Mouse (Mus musculus): ENCODE data around the gene Zfhx3. TPM values are rescaled to one million over a fixed set of nuclear protein-coding genes. Genes with fewer than 3 reads are reported as not detected.

The Zfhx3 gene
- polyA plus RNA-seq, 1 experiment from 2014 or later = 19.8 TPM

- 35% methylated on average over 8 of the region's 8 CpGs for WGBS
- no peak overlapping the region for H3K27ac ChIP-seq (ENCODE audit: low read depth)
- peak; percentile 34 for DNase-seq
- H3K4me3 ChIP-seq (ENCODE audit: low read depth, low read length) = no peak overlapping the region
- no peak for TF ChIP-seq CTCF (IDR thresholded peaks at IDR 0.05; ENCODE audit: low read depth)
- H3K4me1 ChIP-seq (ENCODE audit: insufficient read depth) = no peaks in the 10 kb centered on the region
- H3K9me3 ChIP-seq (ENCODE audit: low read depth, low read length) = no peaks in the 10 kb centered on the region
- no peak for ATAC-seq (ENCODE audit: insufficient read depth)
- H3K4me2 ChIP-seq = no peak overlapping the region
- H3K9ac ChIP-seq = no peak overlapping the region
- no peaks in the 10 kb centered on the region for H3K27me3 ChIP-seq (ENCODE audit: insufficient read depth, low read length)
- no peaks in the 10 kb centered on the region for H3K36me3 ChIP-seq (ENCODE audit: insufficient read depth)
Measured at GRCm38 (mm10) chr8:108194571-108194970, 252.1 kb downstream of the Zfhx3 start.

GRCm38 (mm10) chr8:108215026-108215425 is 272.6 kb downstream of the Zfhx3 start:
- Histone ChIP-seq H3K27me3 (ENCODE audit: insufficient read depth, low read length) (no peaks in the 10 kb centered on the region), H3K9me3 (ENCODE audit: low read depth, low read length) (no peaks in the 10 kb centered on the region), H3K4me2 (no peak overlapping the region), H3K4me1 (ENCODE audit: insufficient read depth) (peaks cover 11% of the 10 kb centered on the region), H3K4me3 (ENCODE audit: low read depth, low read length) (no peak overlapping the region), H3K9ac (no peak overlapping the region), H3K27ac (ENCODE audit: low read depth) (no peak overlapping the region), H3K36me3 (ENCODE audit: insufficient read depth) (no peaks in the 10 kb centered on the region)
- no peak for ATAC-seq (ENCODE audit: insufficient read depth)
- 90% methylated on average over 3 of the region's 3 CpGs for WGBS
- no peak for TF ChIP-seq CTCF (IDR thresholded peaks at IDR 0.05; ENCODE audit: low read depth)
- DNase-seq = no peak

GRCm38 (mm10) chr8:108218171-108218840 is 275.9 kb downstream of the Zfhx3 start:
- H3K36me3 ChIP-seq (ENCODE audit: insufficient read depth) = no peaks in the 10 kb centered on the region
- H3K9me3 ChIP-seq (ENCODE audit: low read depth, low read length) = no peaks in the 10 kb centered on the region
- no peak overlapping the region for H3K4me3 ChIP-seq (ENCODE audit: low read depth, low read length)
- H3K27ac ChIP-seq (ENCODE audit: low read depth) = no peak overlapping the region; the same call in 1 of the 2 replicates
- WGBS = 17% methylated on average over 13 of the region's 13 CpGs
- H3K9ac ChIP-seq = no peak overlapping the region
- H3K4me2 ChIP-seq = peak overlapping the region; percentile 35; the same call in 1 of the 2 replicates
- ATAC-seq (ENCODE audit: insufficient read depth) (no peak; the same call in 1 of the 2 replicates), DNase-seq (peak; percentile 85)
- no peaks in the 10 kb centered on the region for H3K27me3 ChIP-seq (ENCODE audit: insufficient read depth, low read length)
- H3K4me1 ChIP-seq (ENCODE audit: insufficient read depth) = peaks cover 11% of the 10 kb centered on the region
- TF ChIP-seq CTCF (IDR thresholded peaks at IDR 0.05; ENCODE audit: low read depth) = no peak

DNA sequence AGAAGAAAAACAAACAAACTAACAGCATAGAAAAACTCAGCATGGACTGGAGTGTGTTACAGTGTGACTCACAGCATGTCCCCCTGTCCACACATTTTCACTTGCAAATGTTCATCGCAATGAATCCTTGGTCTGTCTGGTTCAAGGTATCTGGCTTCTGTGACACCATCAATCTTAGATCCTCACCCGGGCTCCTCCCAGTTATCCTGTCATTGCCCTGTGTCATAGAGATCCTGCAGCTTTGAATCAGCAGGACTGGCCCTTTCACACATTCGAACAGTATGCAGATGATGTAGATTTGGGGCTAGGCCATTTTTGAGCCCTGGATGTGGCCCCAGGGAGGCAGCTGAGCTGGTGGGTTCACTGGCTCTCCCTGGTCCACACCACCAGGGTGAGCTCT is 278.1 kb downstream of the Zfhx3 start:
- no peak for DNase-seq

GRCm38 (mm10) chr8:108222091-108222490 is 279.6 kb downstream of the Zfhx3 start:
- Histone ChIP-seq H3K9me3 (ENCODE audit: low read depth, low read length) (0 out of 2 replicates have a peak, but pooled peaks cover 3% of the 10 kb centered on the region), H3K36me3 (ENCODE audit: insufficient read depth) (no peaks in the 10 kb centered on the region), H3K27me3 (ENCODE audit: insufficient read depth, low read length) (no peaks in the 10 kb centered on the region), H3K4me1 (ENCODE audit: insufficient read depth) (peaks cover 8% of the 10 kb centered on the region), H3K4me3 (ENCODE audit: low read depth, low read length) (no peak overlapping the region), H3K27ac (ENCODE audit: low read depth) (no peak overlapping the region), H3K4me2 (no peak overlapping the region), H3K9ac (no peak overlapping the region)
- no peak for TF ChIP-seq CTCF (IDR thresholded peaks at IDR 0.05; ENCODE audit: low read depth)
- DNase-seq = no peak
- ATAC-seq (ENCODE audit: insufficient read depth) = no peak
- 60% methylated on average over 2 of the region's 2 CpGs for WGBS

More for the DNA sequence above, 278.1 kb downstream of the Zfhx3 start:
- TF ChIP-seq CTCF (IDR thresholded peaks at IDR 0.05; ENCODE audit: low read depth) = no peak
- no peak overlapping the region for H3K4me3 ChIP-seq (ENCODE audit: low read depth, low read length)
- H3K27me3 ChIP-seq (ENCODE audit: insufficient read depth, low read length) = no peaks in the 10 kb centered on the region
- H3K9me3 ChIP-seq (ENCODE audit: low read depth, low read length) = no peaks in the 10 kb centered on the region
- ATAC-seq (ENCODE audit: insufficient read depth) = no peak
- no peak overlapping the region for H3K4me2 ChIP-seq
- peaks cover 11% of the 10 kb centered on the region for H3K4me1 ChIP-seq (ENCODE audit: insufficient read depth)
- H3K27ac ChIP-seq (ENCODE audit: low read depth) = no peak overlapping the region
- H3K9ac ChIP-seq = no peak overlapping the region
- no peaks in the 10 kb centered on the region for H3K36me3 ChIP-seq (ENCODE audit: insufficient read depth)
- 51% methylated on average over 3 of the region's 3 CpGs for WGBS

DNA sequence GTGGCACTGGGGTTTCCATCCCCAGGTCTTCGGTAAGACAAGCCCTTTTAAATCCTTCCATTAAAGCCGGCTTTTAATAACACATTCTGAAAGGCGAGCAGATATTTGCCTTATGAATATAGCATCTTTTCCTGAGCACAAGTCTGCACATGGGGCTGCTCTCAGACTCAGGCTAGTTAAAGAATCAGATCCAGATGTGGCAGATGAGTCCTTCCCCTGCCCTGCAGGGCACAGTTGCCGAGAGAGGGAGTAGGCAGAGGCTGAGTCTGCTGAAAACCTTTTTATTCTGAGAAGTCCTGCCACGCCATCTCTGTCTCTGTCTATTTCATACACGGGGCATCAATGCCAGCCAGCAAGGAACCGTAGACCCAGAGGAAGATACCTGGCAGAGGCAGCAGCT is 289.9 kb downstream of the Zfhx3 start:
- DNase-seq (no peak), ATAC-seq (ENCODE audit: insufficient read depth) (no peak)
- Histone ChIP-seq H3K4me2 (no peak overlapping the region), H3K9me3 (ENCODE audit: low read depth, low read length) (no peaks in the 10 kb centered on the region), H3K27me3 (ENCODE audit: insufficient read depth, low read length) (no peaks in the 10 kb centered on the region), H3K36me3 (ENCODE audit: insufficient read depth) (no peaks in the 10 kb centered on the region), H3K4me3 (ENCODE audit: low read depth, low read length) (no peak overlapping the region), H3K27ac (ENCODE audit: low read depth) (no peak overlapping the region), H3K9ac (no peak overlapping the region), H3K4me1 (ENCODE audit: insufficient read depth) (peaks cover 3% of the 10 kb centered on the region; the same call in 1 of the 2 replicates)
- TF ChIP-seq CTCF (IDR thresholded peaks at IDR 0.05; ENCODE audit: low read depth) = no peak
- WGBS = 68% methylated on average over 7 of the region's 7 CpGs

DNA sequence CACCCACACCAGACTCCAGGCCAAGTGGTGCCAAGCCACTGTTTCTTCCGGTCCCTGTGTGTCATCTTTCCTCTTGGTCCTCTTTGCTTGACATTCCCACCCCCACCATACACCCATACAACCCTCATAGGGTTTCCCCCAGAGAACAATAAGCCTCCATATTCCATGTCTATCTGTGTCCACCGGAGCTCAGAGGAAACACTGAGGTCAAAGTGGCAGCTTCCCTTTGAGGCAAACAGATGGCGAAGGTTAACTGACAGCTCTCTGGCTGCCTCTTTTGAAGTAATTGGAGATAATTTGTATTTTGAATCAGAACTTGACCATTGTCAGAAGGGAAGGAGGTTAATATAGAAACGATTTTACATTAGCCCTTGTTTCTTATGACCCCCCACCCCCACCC is 292.0 kb downstream of the Zfhx3 start:
- WGBS = 46% methylated on average over 4 of the region's 4 CpGs
- no peak for ATAC-seq (ENCODE audit: insufficient read depth)
- H3K4me3 ChIP-seq (ENCODE audit: low read depth, low read length) = no peak overlapping the region
- no peak for TF ChIP-seq CTCF (IDR thresholded peaks at IDR 0.05; ENCODE audit: low read depth)
- no peak overlapping the region for H3K27ac ChIP-seq (ENCODE audit: low read depth)
- no peak overlapping the region for H3K9ac ChIP-seq
- peaks cover 3% of the 10 kb centered on the region; the same call in 1 of the 2 replicates for H3K4me1 ChIP-seq (ENCODE audit: insufficient read depth)
- no peaks in the 10 kb centered on the region for H3K27me3 ChIP-seq (ENCODE audit: insufficient read depth, low read length)
- no peak overlapping the region for H3K4me2 ChIP-seq
- no peak for DNase-seq
- H3K36me3 ChIP-seq (ENCODE audit: insufficient read depth) = no peaks in the 10 kb centered on the region
- no peaks in the 10 kb centered on the region for H3K9me3 ChIP-seq (ENCODE audit: low read depth, low read length)

All from lung, embryonic 14.5 days (tissue).